Mouse (Mus musculus) kidney, adult 2 months (tissue): Measurements from ENCODE around the gene Gm11639. TPM values are rescaled to one million over a fixed set of nuclear protein-coding genes. Genes with fewer than 3 reads are reported as not detected.

Experiments
- DNase-seq: peaks from one replicate; pipeline ENCODE4 v3.0.0; 2021
- H3K27ac ChIP-seq: fragments of 200-500 bp; 2 replicates; pipeline ENCODE4 v1.5.1; 2012; ENCODE audit warnings: low read depth, low read length, control low read depth, inconsistent platforms; ENCODE audit not compliant: insufficient read depth
- H3K27me3 ChIP-seq: fragments of 200-500 bp; replicated peaks from 2 replicates; pipeline ENCODE4 v1.6.1; 2012; ENCODE audit warnings: mild to moderate bottlenecking, moderate library complexity, low read length, inconsistent platforms; ENCODE audit not compliant: control insufficient read depth, insufficient read depth
- H3K36me3 ChIP-seq: fragments of 200-500 bp; 2 replicates; pipeline ENCODE4 v1.6.1; 2012; ENCODE audit warnings: mild to moderate bottlenecking, moderate library complexity, low read length, inconsistent platforms; ENCODE audit not compliant: control insufficient read depth, insufficient read depth
- H3K4me1 ChIP-seq: fragments of 200-500 bp; 2 replicates; pipeline ENCODE4 v1.6.1; 2011; ENCODE audit warnings: low read length; ENCODE audit not compliant: control insufficient read depth, insufficient read depth
- H3K4me3 ChIP-seq: fragments of 200-500 bp; 2 replicates; pipeline ENCODE4 v1.5.1; 2011; ENCODE audit warnings: mild to moderate bottlenecking, low read depth, low read length, control low read depth; ENCODE audit not compliant: insufficient read depth
- CTCF ChIP-seq: fragments of 200-500 bp; conservative IDR thresholded peaks from 2 replicates; pipeline ENCODE4 v1.5.1; 2011; ENCODE audit warnings: low read depth, mild to moderate bottlenecking, control low read depth, low read length, moderate library complexity, mixed read lengths; ENCODE audit not compliant: insufficient read depth, insufficient read length
- POLR2A ChIP-seq: fragments of 200-500 bp; IDR thresholded peaks from one replicate; pipeline ENCODE4 v1.6.1; 2011; ENCODE audit warnings: low read depth, low read length, control low read depth
- WGBS: fragments of 180-500 bp; shearing (Covaris S2); methylation state at CpG from one replicate; pipeline ENCODE4 v1.1.7; 2018; 5-methylcytosine and 5-hydroxymethylcytosine counted together
- polyA plus RNA-seq: library from polyadenylated mRNA; depleted of rRNA; stranded (reverse); fragments of >200 nt; gene quantifications from 2 replicates; pipeline ENCODE4 v1.2.3, GENCODE M21; 2012; rRNA removed

Gene Gm11639
- polyA plus RNA-seq = under 0.01 TPM in 1 of 2 replicates, not detected in the other

GRCm38 (mm10) chr11:104685548-104685947 is at the start of gene Gm11639:
Gene Gm11639, plus strand, starts transcription at chr11:104685707.
- Histone ChIP-seq H3K36me3 (no peaks in the 10 kb centered on the region), H3K4me3 (no peak within 1 kb of the TSS), H3K27me3 (no peaks in the 10 kb centered on the region), H3K27ac (no peak within 1 kb of the TSS), H3K4me1 (no peaks in the 10 kb centered on the region)
- 30% methylated on average over 23 of the region's 23 CpGs for WGBS
- peak; percentile 11 for DNase-seq
- TF ChIP-seq POLR2A (no peak), CTCF (no peak)

- WGBS = 78% methylated on average over 14 of the region's 14 CpGs
Measured at GRCm38 (mm10) chr11:104637010-104637409, 48.5 kb upstream of the Gm11639 start.

DNA sequence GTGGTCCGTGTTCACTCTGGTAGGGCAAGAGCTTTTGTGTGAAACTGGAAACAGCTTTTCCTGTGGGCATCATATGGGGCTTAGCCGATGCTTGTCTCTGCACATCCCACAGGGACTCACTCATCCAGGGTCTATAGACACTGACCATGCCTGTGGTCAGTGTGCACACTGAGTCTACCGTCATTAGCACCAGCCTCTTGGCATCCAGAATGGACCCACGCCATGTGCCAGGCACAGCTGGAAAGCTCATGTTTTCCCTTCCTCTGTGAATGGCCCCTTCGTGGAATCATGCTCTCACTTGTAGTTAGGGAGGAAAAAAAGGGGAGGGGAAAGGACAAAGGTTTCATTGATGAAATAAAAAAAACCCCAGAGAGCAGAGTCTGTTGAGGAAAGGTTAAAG is 47.5 kb upstream of the Gm11639 start:
- Histone ChIP-seq H3K27ac (no peak overlapping the region), H3K36me3 (no peaks in the 10 kb centered on the region), H3K4me3 (no peak overlapping the region), H3K27me3 (no peaks in the 10 kb centered on the region), H3K4me1 (no peaks in the 10 kb centered on the region)
- TF ChIP-seq POLR2A (no peak), CTCF (no peak)
- no peak for DNase-seq
- WGBS = 68% methylated on average over 5 of the region's 5 CpGs

More at GRCm38 (mm10) chr11:104637010-104637409, 48.5 kb upstream of the Gm11639 start:
- no peaks in the 10 kb centered on the region for H3K27me3 ChIP-seq
- no peak for DNase-seq
- H3K4me3 ChIP-seq = no peak overlapping the region
- no peak for TF ChIP-seq POLR2A
- TF ChIP-seq CTCF = no peak
- H3K36me3 ChIP-seq = no peaks in the 10 kb centered on the region
- H3K4me1 ChIP-seq = no peaks in the 10 kb centered on the region
- no peak overlapping the region for H3K27ac ChIP-seq

GRCm38 (mm10) chr11:104638906-104639305 is 46.6 kb upstream of the Gm11639 start:
- Histone ChIP-seq H3K27ac (no peak overlapping the region), H3K27me3 (no peaks in the 10 kb centered on the region), H3K4me1 (no peaks in the 10 kb centered on the region), H3K36me3 (no peaks in the 10 kb centered on the region), H3K4me3 (no peak overlapping the region)
- TF ChIP-seq CTCF (no peak), POLR2A (no peak)
- no peak for DNase-seq
- WGBS = 70% methylated on average over 2 of the region's 2 CpGs

DNA sequence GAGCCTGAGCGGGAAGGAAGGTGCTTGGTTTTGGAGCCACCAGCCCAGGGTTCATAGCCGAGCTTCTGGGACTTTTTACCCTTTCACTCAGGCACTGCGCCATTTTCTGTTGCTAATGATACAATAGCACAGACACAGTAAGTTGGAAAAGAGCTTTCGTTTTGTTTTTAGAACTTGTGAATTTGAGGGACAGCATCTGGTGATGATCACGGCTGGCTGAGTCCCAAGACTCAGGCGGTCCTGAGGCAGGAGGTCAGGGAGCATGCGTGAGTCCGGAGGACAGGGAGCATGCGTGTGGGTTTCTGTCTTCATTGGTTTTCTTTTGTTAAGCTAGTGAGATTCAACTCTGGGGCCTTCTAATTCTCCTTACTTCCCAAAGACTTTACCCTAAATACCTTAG is 45.9 kb upstream of the Gm11639 start:
- DNase-seq = no peak
- H3K27me3 ChIP-seq = no peaks in the 10 kb centered on the region
- H3K27ac ChIP-seq = no peak overlapping the region
- no peaks in the 10 kb centered on the region for H3K36me3 ChIP-seq
- 78% methylated on average over 9 of the region's 9 CpGs for WGBS
- no peaks in the 10 kb centered on the region for H3K4me1 ChIP-seq
- no peak overlapping the region for H3K4me3 ChIP-seq
- TF ChIP-seq CTCF = no peak
- no peak for TF ChIP-seq POLR2A

GRCm38 (mm10) chr11:104640894-104641293 is 44.6 kb upstream of the Gm11639 start:
- TF ChIP-seq POLR2A = no peak
- TF ChIP-seq CTCF = no peak
- H3K4me1 ChIP-seq = no peaks in the 10 kb centered on the region
- H3K27me3 ChIP-seq = no peaks in the 10 kb centered on the region
- H3K4me3 ChIP-seq = no peak overlapping the region
- H3K36me3 ChIP-seq = no peaks in the 10 kb centered on the region
- no peak for DNase-seq
- no peak overlapping the region for H3K27ac ChIP-seq
- 73% methylated on average over 10 of the region's 10 CpGs for WGBS

GRCm38 (mm10) chr11:104643236-104643635 is 42.3 kb upstream of the Gm11639 start:
- Histone ChIP-seq H3K36me3 (no peaks in the 10 kb centered on the region), H3K27ac (no peak overlapping the region), H3K4me1 (no peaks in the 10 kb centered on the region), H3K27me3 (no peaks in the 10 kb centered on the region), H3K4me3 (no peak overlapping the region)
- 72% methylated on average over 4 of the region's 4 CpGs for WGBS
- no peak for TF ChIP-seq CTCF
- TF ChIP-seq POLR2A = no peak
- DNase-seq = no peak
